Mouse (Mus musculus): Measurements from ENCODE around the gene Hinfp.

- TF ChIP-seq CTCF (IDR thresholded peaks at IDR 0.05) (no peak), EP300 (IDR thresholded peaks at IDR 0.05) (no peak)
Observed at GRCm38 (mm10) chr9:44266478-44267226, 38.8 kb downstream of the Hinfp start.

Measured in lung, postnatal 0 days (tissue).